Mouse (Mus musculus): ENCODE data around the gene Lpp. TPM values are rescaled to one million over a fixed set of nuclear protein-coding genes. Genes with fewer than 3 reads are reported as not detected.

Gene Lpp
- polyA plus RNA-seq, 1 experiment from 2014 or later, result 46.6 TPM

GRCm38 (mm10) chr16:24991059-24991541 lies 597.8 kb downstream of the Lpp start:
- Histone ChIP-seq H3K4me3 (ENCODE audit: control insufficient read depth in 1 of 2, insufficient read depth in 1 of 2, low read depth in 1 of 2, low read length in 2 of 2) (no peak overlapping the region), H3K4me1 (ENCODE audit: control insufficient read depth in 2 of 2, insufficient read depth in 2 of 2, low read length in 2 of 2) (peaks cover 6 to 16% of the 10 kb centered on the region in 2 experiments), H3K27me3 (ENCODE audit: control insufficient read depth, insufficient read depth, low read length) (no peaks in the 10 kb centered on the region), H3K4me2 (ENCODE audit: low read length) (no peak overlapping the region), H3K27ac (replicated peaks in 1 of 2; ENCODE audit: control insufficient read depth in 1 of 2, insufficient read depth in 1 of 2, low read depth in 2 of 2, low read length in 2 of 2) (no peak overlapping the region), H3K9ac (ENCODE audit: low read length) (no peak overlapping the region), H3K9me3 (ENCODE audit: control insufficient read depth, low read length) (no peaks in the 10 kb centered on the region), H3K36me3 (ENCODE audit: control insufficient read depth, insufficient read depth, low read length) (peaks cover 7% of the 10 kb centered on the region; the same call in 1 of the 2 replicates)
- 80% methylated on average over 10 of the region's 10 CpGs for WGBS
- no peak for ATAC-seq (ENCODE audit: insufficient number of reproducible peaks, insufficient read depth, low FRiP score, low read depth)

GRCm38 (mm10) chr16:24991995-24992394 lies 598.7 kb downstream of the Lpp start:
- no peak overlapping the region for H3K27ac ChIP-seq (replicated peaks in 1 of 2; ENCODE audit: control insufficient read depth in 1 of 2, insufficient read depth in 1 of 2, low read depth in 2 of 2, low read length in 2 of 2)
- H3K4me2 ChIP-seq (ENCODE audit: low read length), result no peak overlapping the region

GRCm38 (mm10) chr16:24992494-24992893 lies 599.2 kb downstream of the Lpp start:
- no peaks in the 10 kb centered on the region for H3K27me3 ChIP-seq (ENCODE audit: control insufficient read depth, insufficient read depth, low read length)
- H3K4me1 ChIP-seq (ENCODE audit: control insufficient read depth in 2 of 2, insufficient read depth in 2 of 2, low read length in 2 of 2), result peaks cover 6 to 15% of the 10 kb centered on the region in 2 experiments
- H3K4me2 ChIP-seq (ENCODE audit: low read length), result no peak overlapping the region
- no peaks in the 10 kb centered on the region for H3K36me3 ChIP-seq (ENCODE audit: control insufficient read depth, insufficient read depth, low read length)
- ATAC-seq (ENCODE audit: insufficient number of reproducible peaks, insufficient read depth, low FRiP score, low read depth), result no peak
- no peak overlapping the region for H3K27ac ChIP-seq (replicated peaks in 1 of 2; ENCODE audit: control insufficient read depth in 1 of 2, insufficient read depth in 1 of 2, low read depth in 2 of 2, low read length in 2 of 2)
- H3K4me3 ChIP-seq (ENCODE audit: control insufficient read depth in 1 of 2, insufficient read depth in 1 of 2, low read depth in 1 of 2, low read length in 2 of 2), result no peak overlapping the region
- H3K9me3 ChIP-seq (ENCODE audit: control insufficient read depth, low read length), result no peaks in the 10 kb centered on the region
- H3K9ac ChIP-seq (ENCODE audit: low read length), result no peak overlapping the region
- WGBS, result 90% methylated on average over 11 of the region's 11 CpGs

More at GRCm38 (mm10) chr16:24991995-24992394, 598.7 kb downstream of the Lpp start:
- no peak overlapping the region for H3K9ac ChIP-seq (ENCODE audit: low read length)
- H3K4me3 ChIP-seq (ENCODE audit: control insufficient read depth in 1 of 2, insufficient read depth in 1 of 2, low read depth in 1 of 2, low read length in 2 of 2), result no peak overlapping the region
- peaks cover 6 to 16% of the 10 kb centered on the region in 2 experiments for H3K4me1 ChIP-seq (ENCODE audit: control insufficient read depth in 2 of 2, insufficient read depth in 2 of 2, low read length in 2 of 2)
- H3K9me3 ChIP-seq (ENCODE audit: control insufficient read depth, low read length), result no peaks in the 10 kb centered on the region
- ATAC-seq (ENCODE audit: insufficient number of reproducible peaks, insufficient read depth, low FRiP score, low read depth), result no peak
- 78% methylated on average over 3 of the region's 3 CpGs for WGBS
- H3K27me3 ChIP-seq (ENCODE audit: control insufficient read depth, insufficient read depth, low read length), result no peaks in the 10 kb centered on the region
- H3K36me3 ChIP-seq (ENCODE audit: control insufficient read depth, insufficient read depth, low read length), result no peaks in the 10 kb centered on the region

GRCm38 (mm10) chr16:25010980-25011877 lies 617.9 kb downstream of the Lpp start:
- Histone ChIP-seq H3K4me3 (ENCODE audit: control insufficient read depth in 1 of 2, insufficient read depth in 1 of 2, low read depth in 1 of 2, low read length in 2 of 2) (no peak overlapping the region), H3K27me3 (ENCODE audit: control insufficient read depth, insufficient read depth, low read length) (no peaks in the 10 kb centered on the region), H3K4me2 (ENCODE audit: low read length) (peak overlapping the region; percentile 2; the same call in 1 of the 2 replicates), H3K4me1 (ENCODE audit: control insufficient read depth in 2 of 2, insufficient read depth in 2 of 2, low read length in 2 of 2) (peaks cover 3 to 11% of the 10 kb centered on the region in 2 experiments), H3K27ac (replicated peaks in 1 of 2; ENCODE audit: control insufficient read depth in 1 of 2, insufficient read depth in 1 of 2, low read depth in 2 of 2, low read length in 2 of 2) (peak overlapping the region; percentile 41 to 55; a peak in 3 of 4 replicates), H3K36me3 (ENCODE audit: control insufficient read depth, insufficient read depth, low read length) (no peaks in the 10 kb centered on the region), H3K9me3 (ENCODE audit: control insufficient read depth, low read length) (no peaks in the 10 kb centered on the region), H3K9ac (ENCODE audit: low read length) (no peak overlapping the region)
- peak; percentile 39; the same call in 1 of the 2 replicates for ATAC-seq (ENCODE audit: insufficient number of reproducible peaks, insufficient read depth, low FRiP score, low read depth)
- WGBS, result 33% methylated on average over 5 of the region's 5 CpGs

DNA sequence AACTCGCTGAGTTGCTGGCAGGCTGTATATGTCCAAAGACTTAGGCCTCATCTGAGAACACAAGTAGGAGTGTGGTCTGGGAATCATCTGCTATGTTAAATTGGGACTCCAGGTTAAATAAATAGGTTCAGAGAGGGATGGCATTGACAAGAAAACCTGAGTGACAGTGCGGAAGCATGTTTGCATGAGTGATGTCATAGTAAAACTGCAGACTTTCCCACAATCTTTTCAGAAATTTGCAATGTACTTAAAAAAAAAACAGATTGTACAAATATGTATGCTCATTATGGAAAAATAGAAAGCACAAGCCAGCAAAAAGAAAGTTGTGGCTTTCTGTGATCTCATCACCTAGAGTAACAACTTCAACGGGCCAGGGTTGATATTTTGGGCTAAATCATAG lies 619.6 kb downstream of the Lpp start:
- no peaks in the 10 kb centered on the region for H3K9me3 ChIP-seq (ENCODE audit: control insufficient read depth, low read length)
- ATAC-seq (ENCODE audit: insufficient number of reproducible peaks, insufficient read depth, low FRiP score, low read depth), result no peak
- H3K27ac ChIP-seq (replicated peaks in 1 of 2; ENCODE audit: control insufficient read depth in 1 of 2, insufficient read depth in 1 of 2, low read depth in 2 of 2, low read length in 2 of 2), result no peak overlapping the region
- H3K36me3 ChIP-seq (ENCODE audit: control insufficient read depth, insufficient read depth, low read length), result no peaks in the 10 kb centered on the region
- no peak overlapping the region for H3K9ac ChIP-seq (ENCODE audit: low read length)
- no peaks in the 10 kb centered on the region for H3K27me3 ChIP-seq (ENCODE audit: control insufficient read depth, insufficient read depth, low read length)
- WGBS, result 82% methylated on average over 3 of the region's 3 CpGs
- H3K4me3 ChIP-seq (ENCODE audit: control insufficient read depth in 1 of 2, insufficient read depth in 1 of 2, low read depth in 1 of 2, low read length in 2 of 2), result no peak overlapping the region
- peaks cover 3 to 13% of the 10 kb centered on the region in 2 experiments for H3K4me1 ChIP-seq (ENCODE audit: control insufficient read depth in 2 of 2, insufficient read depth in 2 of 2, low read length in 2 of 2)
- H3K4me2 ChIP-seq (ENCODE audit: low read length), result no peak overlapping the region

- H3K4me2 ChIP-seq (ENCODE audit: low read length), result no peak overlapping the region
- H3K36me3 ChIP-seq (ENCODE audit: control insufficient read depth, insufficient read depth, low read length), result no peaks in the 10 kb centered on the region
- no peak for ATAC-seq (ENCODE audit: insufficient number of reproducible peaks, insufficient read depth, low FRiP score, low read depth)
- no peak overlapping the region for H3K9ac ChIP-seq (ENCODE audit: low read length)
- peaks cover 6% of the 10 kb centered on the region; the same call in 1 of the 2 replicates for H3K27me3 ChIP-seq (ENCODE audit: control insufficient read depth, insufficient read depth, low read length)
- peaks cover 2 to 9% of the 10 kb centered on the region in 2 experiments for H3K4me1 ChIP-seq (ENCODE audit: control insufficient read depth in 2 of 2, insufficient read depth in 2 of 2, low read length in 2 of 2)
- no peaks in the 10 kb centered on the region for H3K9me3 ChIP-seq (ENCODE audit: control insufficient read depth, low read length)
- H3K27ac ChIP-seq (replicated peaks in 1 of 2; ENCODE audit: control insufficient read depth in 1 of 2, insufficient read depth in 1 of 2, low read depth in 2 of 2, low read length in 2 of 2), result no peak overlapping the region
- WGBS, result 73% methylated on average over 4 of the region's 4 CpGs
- H3K4me3 ChIP-seq (ENCODE audit: control insufficient read depth in 1 of 2, insufficient read depth in 1 of 2, low read depth in 1 of 2, low read length in 2 of 2), result no peak overlapping the region
Observed at GRCm38 (mm10) chr16:25016261-25016836, 623.0 kb downstream of the Lpp start.

DNA sequence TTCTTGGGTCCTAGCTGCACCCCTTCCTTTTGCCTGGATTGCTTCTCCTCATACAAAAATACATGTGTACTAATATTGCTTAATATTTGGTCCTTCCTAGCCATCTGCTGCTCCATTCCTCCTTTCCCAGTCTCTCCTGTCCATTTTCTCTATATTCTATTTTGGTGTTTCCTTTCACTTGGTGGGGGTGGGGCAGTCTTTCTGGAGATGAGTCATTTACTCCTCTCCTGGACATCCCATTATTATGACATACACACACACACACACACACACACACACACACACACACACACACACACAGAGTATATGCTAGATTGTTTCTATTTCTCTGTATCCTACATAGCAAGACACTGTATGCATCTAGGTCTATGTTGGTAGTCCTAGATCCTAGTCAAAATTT lies 623.7 kb downstream of the Lpp start:
- no peak overlapping the region for H3K27ac ChIP-seq (replicated peaks in 1 of 2; ENCODE audit: control insufficient read depth in 1 of 2, insufficient read depth in 1 of 2, low read depth in 2 of 2, low read length in 2 of 2)
- no peak for ATAC-seq (ENCODE audit: insufficient number of reproducible peaks, insufficient read depth, low FRiP score, low read depth)
- no peak overlapping the region for H3K9ac ChIP-seq (ENCODE audit: low read length)
- peaks cover 6% of the 10 kb centered on the region; the same call in 1 of the 2 replicates for H3K27me3 ChIP-seq (ENCODE audit: control insufficient read depth, insufficient read depth, low read length)
- no peak overlapping the region for H3K4me2 ChIP-seq (ENCODE audit: low read length)
- H3K9me3 ChIP-seq (ENCODE audit: control insufficient read depth, low read length), result no peaks in the 10 kb centered on the region
- H3K4me3 ChIP-seq (ENCODE audit: control insufficient read depth in 1 of 2, insufficient read depth in 1 of 2, low read depth in 1 of 2, low read length in 2 of 2), result no peak overlapping the region
- peaks cover 0 to 3% of the 10 kb centered on the region in 2 experiments; a peak in 2 of 4 replicates for H3K4me1 ChIP-seq (ENCODE audit: control insufficient read depth in 2 of 2, insufficient read depth in 2 of 2, low read length in 2 of 2)
- H3K36me3 ChIP-seq (ENCODE audit: control insufficient read depth, insufficient read depth, low read length), result no peaks in the 10 kb centered on the region

Measured in heart, embryonic 14.5 days (tissue).